Mouse (Mus musculus) testis, postnatal 14 days (tissue): ENCODE results near the gene Fam207a.
A peak's percentile ranks its signal among the peaks of the same experiment; 100 is the strongest.

Source experiments
- DNase-seq: peaks from one replicate; pipeline ENCODE4 v3.0.0; 2021; ENCODE audit warnings: low spot score

Fam207a gene

GRCm38 (mm10) chr10:77455251-77456010 is 60.2 kb downstream of the Fam207a start:
- no peak for DNase-seq

GRCm38 (mm10) chr10:77454795-77455194 is 60.8 kb downstream of the Fam207a start:
- DNase-seq: no peak

DNA sequence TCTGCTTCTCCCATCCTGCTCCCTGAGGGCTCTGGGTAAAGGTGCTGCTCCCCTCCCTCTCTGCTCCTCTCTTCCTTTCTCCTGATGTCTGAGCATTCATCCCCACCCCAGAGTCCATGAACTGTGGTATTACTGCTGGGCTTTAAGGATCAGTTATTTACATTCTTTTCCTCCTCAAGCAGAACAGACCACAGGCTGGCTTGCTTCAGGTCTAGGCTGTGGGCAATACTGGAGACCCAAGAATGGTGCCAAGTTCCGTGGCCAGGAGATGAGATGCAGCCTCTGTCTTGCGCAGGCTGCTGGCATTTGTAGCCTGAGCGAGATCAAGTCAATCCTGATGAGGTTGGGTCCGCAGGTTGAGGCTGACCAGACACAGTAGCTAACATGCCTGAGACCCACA is 63.8 kb downstream of the Fam207a start:
- no peak for DNase-seq

DNA sequence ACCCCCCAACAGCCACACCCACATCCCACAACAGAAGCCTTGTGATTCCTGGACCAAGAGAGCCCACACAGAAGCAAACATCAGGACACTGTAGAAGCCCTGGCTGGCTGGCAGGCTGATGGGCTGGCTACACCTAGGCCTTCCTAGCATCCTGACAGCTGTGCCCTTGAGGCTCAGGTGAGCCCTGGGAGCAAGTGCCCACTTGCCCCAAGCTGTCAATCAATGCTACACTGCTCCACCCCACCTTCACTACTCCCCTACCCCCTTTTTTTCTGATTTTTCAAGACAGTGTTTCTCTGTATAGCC is 65.5 kb downstream of the Fam207a start:
- no peak for DNase-seq

DNA sequence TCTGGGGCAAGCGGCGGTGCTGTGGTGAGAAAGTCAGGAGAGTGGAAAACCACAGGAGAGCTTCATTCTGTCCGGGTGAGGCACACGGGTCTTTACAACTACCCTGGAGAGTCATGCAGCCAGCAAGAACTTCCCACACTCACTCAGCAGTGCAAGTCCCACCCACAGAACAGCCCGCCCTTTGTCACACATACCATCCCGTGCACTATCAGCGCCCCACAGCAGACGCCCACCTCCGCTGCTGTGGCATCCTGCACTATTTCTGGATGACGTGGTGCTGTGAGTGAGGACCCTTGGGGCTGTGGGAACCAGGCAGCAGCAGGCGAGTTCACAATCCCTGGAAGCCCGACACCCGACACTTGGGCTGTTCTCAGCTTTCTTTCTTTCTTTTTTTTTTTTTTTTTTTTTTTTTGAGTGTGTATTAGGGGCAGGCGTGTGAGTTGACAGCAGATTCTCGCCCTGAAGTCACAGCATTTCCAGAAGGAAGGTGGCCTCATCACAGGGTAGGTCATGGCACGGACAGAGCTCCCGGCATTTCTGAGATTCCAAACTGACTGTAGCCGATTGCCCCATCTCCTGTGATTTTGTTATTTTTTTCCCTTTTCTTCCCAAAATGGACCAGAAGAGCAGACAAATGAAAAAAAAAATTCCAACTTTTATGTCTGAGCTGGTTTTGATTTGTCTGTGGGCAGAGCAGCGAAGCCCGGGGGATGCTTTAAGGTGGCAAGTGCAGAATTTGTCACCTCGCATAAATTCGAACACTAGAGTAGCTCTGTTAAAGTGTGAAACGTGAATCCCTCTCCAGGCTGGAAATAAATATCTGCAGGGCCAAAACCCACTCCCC is 66.0 kb downstream of the Fam207a start:
- DNase-seq: no peak

DNA sequence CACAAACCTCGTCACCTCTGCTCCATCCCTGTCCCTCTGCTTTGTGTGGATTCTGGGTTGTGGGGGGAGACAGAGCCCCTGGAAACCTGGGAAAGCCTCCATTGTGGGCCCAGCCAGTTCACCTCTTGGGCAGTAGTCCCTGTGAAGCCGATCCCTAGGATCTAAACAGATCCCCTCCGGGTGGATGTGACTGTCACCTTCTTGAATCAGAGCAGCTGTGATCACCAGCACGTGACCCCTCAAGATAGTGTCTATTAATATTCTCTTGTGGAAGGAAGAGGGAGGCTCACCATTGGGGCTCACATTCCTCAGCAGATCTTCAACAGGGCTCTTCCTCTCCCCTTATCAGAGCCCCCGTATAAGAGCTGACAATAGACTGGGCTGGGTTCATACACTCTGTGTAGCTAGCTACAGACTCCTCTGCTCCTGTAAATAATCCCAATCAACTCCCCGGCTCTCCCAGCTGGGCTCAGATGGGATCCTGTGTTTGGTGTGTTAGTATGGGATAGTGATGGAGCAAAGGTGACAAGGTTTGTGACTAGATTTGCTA is 66.8 kb downstream of the Fam207a start:
- DNase-seq: no peak

DNA sequence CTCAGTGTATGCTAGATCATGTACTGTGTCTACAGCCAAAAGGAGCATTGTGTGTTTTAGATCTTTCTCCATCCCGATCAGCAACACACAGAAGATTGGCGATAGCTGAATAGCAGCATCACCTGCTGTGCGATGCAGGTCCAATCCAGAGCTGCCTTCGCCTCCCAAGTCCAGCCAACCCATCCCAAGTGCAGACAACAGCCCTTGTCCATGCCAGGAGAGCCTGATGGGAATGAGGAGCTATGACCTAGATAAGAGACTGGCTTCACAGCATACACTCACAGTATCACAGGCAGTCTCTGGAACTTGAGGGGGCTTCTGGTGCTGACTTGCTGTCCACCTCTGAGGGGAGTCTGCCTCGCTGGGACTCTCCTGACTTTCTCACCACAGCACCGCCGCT is 67.4 kb downstream of the Fam207a start:
- no peak for DNase-seq

GRCm38 (mm10) chr10:77447755-77448154 is 67.8 kb downstream of the Fam207a start:
- no peak for DNase-seq

DNA sequence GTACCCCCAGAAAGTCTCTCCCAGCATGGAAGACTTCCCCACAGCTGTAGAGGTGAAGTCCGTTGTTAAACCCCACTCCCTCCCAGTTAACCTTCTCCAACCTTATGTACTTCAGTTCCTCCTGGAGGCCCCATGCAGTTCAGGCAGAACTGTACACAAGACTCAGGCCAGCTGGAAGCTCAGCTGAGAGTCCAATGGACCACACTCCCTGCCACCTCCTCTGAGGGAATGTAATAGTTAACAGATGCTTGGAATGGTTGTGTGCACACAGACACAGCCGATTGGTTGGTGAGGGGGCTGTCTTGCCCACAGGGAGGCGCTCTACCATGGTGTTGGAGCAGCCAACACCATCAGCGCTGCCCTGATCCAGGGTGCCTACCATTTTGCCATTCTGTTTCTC is 73.3 kb downstream of the Fam207a start:
- no peak for DNase-seq

GRCm38 (mm10) chr10:77441812-77442211 is 73.8 kb downstream of the Fam207a start:
- DNase-seq: no peak

DNA sequence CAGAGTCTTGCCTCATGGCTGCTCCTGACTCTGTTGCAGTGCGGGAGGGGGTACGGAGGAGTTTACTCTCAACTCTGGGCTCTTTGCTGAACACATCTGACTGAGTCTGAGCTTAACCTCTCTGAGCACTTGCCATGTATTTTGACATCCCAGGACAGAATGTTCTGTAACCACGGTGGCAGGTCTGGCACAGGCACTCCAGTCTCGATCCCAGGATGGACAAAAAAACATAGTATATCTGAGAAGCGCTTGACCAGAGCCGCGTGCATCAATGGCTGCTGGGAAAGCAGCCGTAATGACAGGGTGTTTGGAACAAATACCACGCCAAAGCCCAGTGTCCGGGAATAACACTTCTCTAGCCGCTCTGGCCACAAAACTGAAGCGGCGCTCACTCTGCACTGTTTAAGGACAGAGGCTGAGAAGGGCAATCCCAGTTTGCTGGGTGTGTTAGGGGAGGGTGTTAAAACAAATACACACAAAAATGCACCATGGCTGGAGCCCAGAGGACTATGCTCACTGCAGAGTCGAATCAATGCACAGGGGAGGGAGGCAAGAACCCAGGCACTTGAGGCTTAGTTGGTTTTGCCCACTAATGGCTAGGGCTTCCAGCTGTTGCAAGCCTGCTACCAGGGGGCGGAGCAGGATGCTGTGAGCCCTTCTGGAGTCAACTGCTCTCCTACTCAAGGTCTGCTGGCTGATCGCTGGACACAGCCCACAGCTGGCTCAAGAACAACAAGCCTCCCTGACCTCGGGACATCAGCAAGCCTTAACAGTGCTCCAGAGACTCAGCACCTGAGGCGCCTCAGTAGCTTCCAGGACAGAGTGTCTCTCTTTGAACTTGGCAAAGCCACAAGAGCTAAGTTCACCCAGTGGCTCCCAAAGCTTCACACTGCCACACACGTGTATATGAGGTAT is 74.5 kb downstream of the Fam207a start:
- DNase-seq: peak; percentile 60

- DNase-seq: no peak
Measured at GRCm38 (mm10) chr10:77440286-77440685, 75.3 kb downstream of the Fam207a start.

GRCm38 (mm10) chr10:77439026-77439425 is 76.6 kb downstream of the Fam207a start:
- no peak for DNase-seq

GRCm38 (mm10) chr10:77438021-77438420 is 77.6 kb downstream of the Fam207a start:
- no peak for DNase-seq
